Mouse (Mus musculus) gastrocnemius, adult 8-10 months (tissue): Measurements from ENCODE around the gene Tbkbp1. TPM values are rescaled to one million over a fixed set of nuclear protein-coding genes. Genes with fewer than 3 reads are reported as not detected.
"Not testable (repeated sequence)": the region's sequence is repeated elsewhere in the genome, so short reads cannot be mapped to it uniquely, and the experiment has no call there.

ENCODE experiments used
- DNase-seq, 2 experiments: peaks; one replicate each; pipeline ENCODE4 v3.0.0; 2022; ENCODE audit warnings: low spot score in 2 of 2
- total RNA-seq, 4 experiments: library from RNA; stranded (reverse); gene quantifications; 2 replicates each; pipeline ENCODE4 v1.2.4; 2022

Gene Tbkbp1
- total RNA-seq, result 1 to 10 TPM; 2.5 to 8.7 (median 5.1) TPM

- no peak for DNase-seq
Observed at GRCm38 (mm10) chr11:97151343-97151801, at the start of gene Tbkbp1. Gene Tbkbp1 (minus strand): TSS chr11:97151495.

- DNase-seq, result no peak
Observed at GRCm38 (mm10) chr11:97199519-97199918, 48.2 kb upstream of the Tbkbp1 start.

- peak in 1 of 2 experiments; percentile 17 for DNase-seq
Observed at GRCm38 (mm10) chr11:97198601-97199000, 47.3 kb upstream of the Tbkbp1 start.

- DNase-seq, result no peak
Observed at GRCm38 (mm10) chr11:97197021-97197420, 45.7 kb upstream of the Tbkbp1 start.

GRCm38 (mm10) chr11:97196541-97196940 is 45.2 kb upstream of the Tbkbp1 start:
- no peak for DNase-seq

GRCm38 (mm10) chr11:97192621-97192951 is 41.3 kb upstream of the Tbkbp1 start:
- DNase-seq, result no peak

- DNase-seq, result no peak
Observed at GRCm38 (mm10) chr11:97191915-97192620, 40.8 kb upstream of the Tbkbp1 start.

GRCm38 (mm10) chr11:97190992-97191391 is 39.7 kb upstream of the Tbkbp1 start:
- no peak for DNase-seq

GRCm38 (mm10) chr11:97189645-97190044 is 38.4 kb upstream of the Tbkbp1 start:
- DNase-seq, result not testable (repeated sequence)

GRCm38 (mm10) chr11:97189231-97189630 is 37.9 kb upstream of the Tbkbp1 start:
- no peak for DNase-seq

- DNase-seq, result no peak
Observed at GRCm38 (mm10) chr11:97188643-97188955, 37.3 kb upstream of the Tbkbp1 start.

- peak; percentile 97 to 99 for DNase-seq
Observed at GRCm38 (mm10) chr11:97187764-97188642, 36.7 kb upstream of the Tbkbp1 start, which contains the start of gene Kpnb1. Gene Kpnb1 (minus strand): TSS chr11:97187881.

GRCm38 (mm10) chr11:97186947-97187763 is 35.9 kb upstream of the Tbkbp1 start:
- DNase-seq, result peak; percentile 92 to 96

- no peak for DNase-seq
Observed at GRCm38 (mm10) chr11:97185704-97186614, 34.7 kb upstream of the Tbkbp1 start.

GRCm38 (mm10) chr11:97184875-97185274 is 33.6 kb upstream of the Tbkbp1 start:
- no peak for DNase-seq

- no peak for DNase-seq
Observed at GRCm38 (mm10) chr11:97182446-97182845, 31.2 kb upstream of the Tbkbp1 start.

- no peak for DNase-seq
Observed at GRCm38 (mm10) chr11:97181061-97181460, 29.8 kb upstream of the Tbkbp1 start.

GRCm38 (mm10) chr11:97178198-97178597 is 26.9 kb upstream of the Tbkbp1 start:
- DNase-seq, result no peak

- DNase-seq, result no peak
Observed at GRCm38 (mm10) chr11:97176851-97177250, 25.6 kb upstream of the Tbkbp1 start.

- no peak for DNase-seq
Observed at GRCm38 (mm10) chr11:97175499-97175898, 24.2 kb upstream of the Tbkbp1 start.

- DNase-seq, result no peak
Observed at GRCm38 (mm10) chr11:97160341-97160740, 9.0 kb upstream of the Tbkbp1 start.
